Mouse (Mus musculus) ES-E14 (cell line): ENCODE data around the gene Spata2l. TPM values are rescaled to one million over a fixed set of nuclear protein-coding genes. Genes with fewer than 3 reads are reported as not detected.

Experiments used
- DNase-seq: peaks from one replicate; pipeline ENCODE4 v3.0.0-alpha.2; 2013; ENCODE audit warnings: low read depth, low spot score
- H3K27ac ChIP-seq: 2 replicates; pipeline ENCODE4 v1.5.1; 2012; ENCODE audit warnings: low read depth, mild to moderate bottlenecking, low read length, moderate library complexity, mixed read lengths; ENCODE audit not compliant: poor library complexity, insufficient read depth, severe bottlenecking
- H3K36me3 ChIP-seq: 2 replicates; pipeline ENCODE4 v1.6.1; 2012; ENCODE audit warnings: mild to moderate bottlenecking, low read length, moderate library complexity, mixed read lengths; ENCODE audit not compliant: control insufficient read depth, poor library complexity, insufficient read depth, severe bottlenecking
- H3K4me1 ChIP-seq, 2 experiments: fragments of 150-350 bp in 1 of 2; sonication (generic) in 1 of 2; 2 replicates each; pipeline ENCODE4 v1.6.1; 2012; ENCODE audit warnings: low read length in 2 of 2, mild to moderate bottlenecking in 1 of 2, mixed read lengths in 1 of 2; ENCODE audit not compliant: control insufficient read depth in 2 of 2, insufficient read depth in 2 of 2, poor library complexity in 1 of 2
- H3K4me3 ChIP-seq, 2 experiments: fragments of 150-350 bp in 1 of 2; sonication (generic) in 1 of 2; 2 replicates each; pipeline ENCODE4 v1.5.1; 2012; ENCODE audit warnings: low read length in 2 of 2, low read depth in 1 of 2, mild to moderate bottlenecking in 1 of 2, mixed read lengths in 1 of 2; ENCODE audit not compliant: insufficient read depth in 1 of 2, poor library complexity in 1 of 2, severe bottlenecking in 1 of 2
- H3K9ac ChIP-seq: 2 replicates; pipeline ENCODE4 v1.6.1; 2012; ENCODE audit warnings: low read depth, mild to moderate bottlenecking, low read length, mixed read lengths; ENCODE audit not compliant: poor library complexity, insufficient read depth, severe bottlenecking
- H3K9me3 ChIP-seq: fragments of 150-350 bp; sonication (generic); 2 replicates; pipeline ENCODE4 v1.6.1; 2012; ENCODE audit warnings: low read depth, mild to moderate bottlenecking, low read length; ENCODE audit not compliant: control insufficient read depth, insufficient read depth
- CHD2 ChIP-seq: IDR thresholded peaks from 2 replicates; pipeline ENCODE4 v1.6.1; 2014; ENCODE audit warnings: mild to moderate bottlenecking, low read depth, low read length, inconsistent platforms
- HCFC1 ChIP-seq: IDR thresholded peaks from 2 replicates; pipeline ENCODE4 v1.6.1; 2012; ENCODE audit warnings: low read length, inconsistent platforms, borderline replicate concordance; ENCODE audit not compliant: insufficient read depth
- MAFK ChIP-seq: IDR thresholded peaks from 2 replicates; pipeline ENCODE4 v1.6.1; 2014; ENCODE audit warnings: mild to moderate bottlenecking, low read depth, low read length, inconsistent platforms; ENCODE audit not compliant: insufficient read depth
- ZC3H11A ChIP-seq: IDR thresholded peaks from 2 replicates; pipeline ENCODE4 v1.6.1; 2012; ENCODE audit warnings: low read depth, mild to moderate bottlenecking, inconsistent platforms, low read length, borderline replicate concordance
- ZNF384 ChIP-seq: IDR thresholded peaks from 2 replicates; pipeline ENCODE4 v1.6.1; 2012; ENCODE audit warnings: low read depth, low read length, inconsistent platforms
- in situ Hi-C, 2 experiments: fragments of 600-800 bp; cut with MboI; formaldehyde crosslinking; loops; one replicate each; pipeline ENCODE4 v1.15.1; 2025; ENCODE audit warnings: low sequenced_read_pairs in 2 of 2, inconsistent platforms in 1 of 2; ENCODE audit not compliant: unreplicated experiment in 2 of 2
- total RNA-seq: library from RNA; depleted of rRNA; stranded (reverse); fragments of 300-350 nt; gene quantifications from 2 replicates; pipeline ENCODE4 v1.2.3, GENCODE M21; 2012

The Spata2l gene
- total RNA-seq, 1 experiment = 1.2 TPM

DNA sequence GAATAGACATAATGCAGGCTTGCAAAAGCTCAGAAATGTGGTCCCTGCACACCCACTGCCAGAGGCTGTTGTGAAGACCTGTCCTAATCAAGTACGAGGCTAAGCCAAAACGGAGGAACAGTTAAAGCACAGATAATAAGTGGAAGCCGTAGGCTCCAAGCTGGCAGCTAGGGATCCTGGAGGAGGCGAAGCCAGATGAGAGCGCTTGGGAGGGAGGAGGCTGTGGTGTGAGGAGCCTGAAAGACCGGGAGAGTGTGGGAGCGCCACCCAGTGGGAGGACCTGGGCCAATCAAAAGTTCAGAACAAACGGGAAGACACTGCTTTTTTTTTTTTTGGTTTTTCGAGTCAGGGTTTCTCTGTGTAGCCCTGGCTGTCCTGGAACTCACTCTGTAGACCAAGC lies 45.4 kb downstream of the Spata2l start:
- in situ Hi-C loops = no loop called here
- DNase-seq = peak; percentile 78
- no peak overlapping the region for H3K27ac ChIP-seq
- peak overlapping the region in 1 of 2 experiments; percentile 8; a peak in 1 of 4 replicates for H3K4me3 ChIP-seq
- no peaks in the 10 kb centered on the region for H3K36me3 ChIP-seq
- H3K4me1 ChIP-seq = peaks cover 3 to 14% of the 10 kb centered on the region in 2 experiments; a peak in 3 of 4 replicates
- TF ChIP-seq MAFK = no peak
- TF ChIP-seq HCFC1 = no peak
- peak; percentile 21; the same call in 1 of the 2 replicates for TF ChIP-seq ZC3H11A
- no peak for TF ChIP-seq CHD2
- TF ChIP-seq ZNF384 = peak; percentile 93
- peak overlapping the region; percentile 41; the same call in 1 of the 2 replicates for H3K9ac ChIP-seq
- no peaks in the 10 kb centered on the region for H3K9me3 ChIP-seq

DNA sequence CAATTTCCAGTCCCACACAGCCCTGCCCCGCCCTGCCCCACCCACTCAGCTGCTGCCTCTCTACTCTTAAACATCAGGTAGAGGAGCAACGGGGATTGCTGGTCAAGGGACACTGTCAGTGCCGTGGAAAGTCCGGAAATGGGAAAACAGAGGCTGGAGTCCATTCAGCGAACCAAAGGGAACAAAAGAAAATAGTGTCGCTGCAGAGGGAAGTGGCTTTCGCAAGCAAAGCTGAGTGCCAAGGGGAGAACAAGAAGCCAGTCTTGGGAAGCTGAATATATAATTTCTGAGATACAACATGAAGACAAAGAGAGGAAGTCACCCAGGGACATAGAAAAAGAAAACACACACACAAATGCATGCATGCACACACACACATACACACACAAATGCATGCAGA lies 47.2 kb downstream of the Spata2l start:
- TF ChIP-seq ZC3H11A (no peak), MAFK (no peak), HCFC1 (no peak), CHD2 (no peak), ZNF384 (no peak)
- H3K9me3 ChIP-seq = no peaks in the 10 kb centered on the region
- in situ Hi-C loops = no loop called here
- no peak for DNase-seq
- H3K4me1 ChIP-seq = peaks cover 3 to 14% of the 10 kb centered on the region in 2 experiments; a peak in 3 of 4 replicates
- H3K27ac ChIP-seq = no peak overlapping the region
- H3K9ac ChIP-seq = no peak overlapping the region
- H3K36me3 ChIP-seq = no peaks in the 10 kb centered on the region
- H3K4me3 ChIP-seq = no peak overlapping the region

DNA sequence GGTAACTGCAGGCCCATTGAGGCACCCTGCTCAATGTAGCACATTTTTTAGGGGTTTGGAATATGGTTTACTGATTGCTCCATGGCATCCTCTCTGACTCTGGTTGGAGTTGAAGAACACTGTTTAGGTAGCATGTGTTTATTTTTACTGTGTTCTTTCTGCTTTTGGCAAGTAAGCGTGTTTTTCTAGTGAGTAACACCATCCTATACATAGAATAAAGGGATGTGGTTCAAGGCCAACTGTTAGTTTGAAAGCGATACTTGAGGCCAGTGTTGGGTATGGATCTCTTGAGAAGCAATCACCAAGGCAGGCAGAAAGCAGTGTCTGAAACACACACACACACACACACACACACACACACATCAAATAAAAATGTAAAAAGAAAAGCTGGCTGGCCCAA lies 48.0 kb downstream of the Spata2l start:
- Histone ChIP-seq H3K4me1 (peaks cover 3 to 12% of the 10 kb centered on the region in 2 experiments; a peak in 3 of 4 replicates), H3K27ac (no peak overlapping the region), H3K9me3 (no peaks in the 10 kb centered on the region), H3K4me3 (no peak overlapping the region), H3K9ac (no peak overlapping the region), H3K36me3 (no peaks in the 10 kb centered on the region)
- TF ChIP-seq ZNF384 (no peak), ZC3H11A (no peak)
- in situ Hi-C loops = no loop called here
- no peak for DNase-seq

DNA sequence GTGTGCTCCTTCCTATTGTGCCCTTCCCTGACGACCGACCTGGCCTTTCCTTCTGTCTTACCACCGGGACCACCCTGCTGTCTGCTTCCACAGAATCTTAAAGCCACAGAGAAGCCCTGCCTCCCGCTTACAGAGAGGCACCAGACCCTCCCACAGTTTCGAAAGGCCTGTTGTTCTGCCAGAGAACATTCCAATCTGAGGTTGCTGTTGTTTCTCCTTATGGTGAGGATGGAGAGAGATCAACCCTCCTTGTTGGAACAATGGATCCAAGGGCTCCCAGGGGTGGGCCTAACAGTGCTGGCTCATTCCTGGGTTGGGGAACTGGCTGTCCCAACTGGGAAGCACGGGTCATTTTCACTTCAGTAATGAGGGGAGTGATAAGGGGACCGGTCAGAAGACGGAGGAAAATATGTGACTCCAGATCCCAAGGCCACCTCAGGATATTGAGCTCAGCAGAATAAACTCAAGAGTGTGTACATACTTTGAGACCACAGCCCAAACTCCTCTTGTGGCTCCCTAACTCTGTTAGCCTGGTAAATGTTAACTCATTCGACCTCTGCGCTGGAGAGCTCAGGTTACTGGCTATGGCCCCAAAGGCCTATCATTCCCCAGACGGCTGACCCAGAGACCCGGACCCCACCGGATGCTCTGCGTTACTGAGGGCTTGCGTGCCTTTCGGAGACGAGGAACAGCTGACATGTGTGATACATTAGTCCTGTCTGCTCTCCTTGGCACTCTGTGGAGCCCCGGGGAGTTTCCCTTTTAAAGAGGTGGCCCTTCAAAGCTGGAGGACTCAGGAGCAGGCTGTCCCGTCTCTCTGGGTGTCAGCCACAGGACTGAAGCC lies 50.2 kb downstream of the Spata2l start, which contains the start of gene Dpep1:
Dpep1 (plus strand) TSS at position 677 of the 844 bp plus-strand sequence.
- Histone ChIP-seq H3K4me1 (peaks cover 0 to 8% of the 10 kb centered on the region in 2 experiments; a peak in 2 of 4 replicates), H3K4me3 (no peak within 1 kb of the TSS), H3K36me3 (no peaks in the 10 kb centered on the region), H3K9me3 (no peaks in the 10 kb centered on the region), H3K9ac (no peak within 1 kb of the TSS), H3K27ac (no peak within 1 kb of the TSS)
- in situ Hi-C loops = no loop called here
- DNase-seq = no peak
- TF ChIP-seq MAFK (no peak), ZNF384 (no peak), CHD2 (no peak), ZC3H11A (no peak), HCFC1 (no peak)
